Mouse (Mus musculus): ENCODE data around the gene Orai2. TPM values are rescaled to one million over a fixed set of nuclear protein-coding genes. Genes with fewer than 3 reads are reported as not detected.
"Not testable (repeated sequence)": the region's sequence is repeated elsewhere in the genome, so short reads cannot be mapped to it uniquely, and the experiment has no call there.

The Orai2 gene
- polyA plus RNA-seq, 1 experiment from 2014 or later: 6.0 TPM

DNA sequence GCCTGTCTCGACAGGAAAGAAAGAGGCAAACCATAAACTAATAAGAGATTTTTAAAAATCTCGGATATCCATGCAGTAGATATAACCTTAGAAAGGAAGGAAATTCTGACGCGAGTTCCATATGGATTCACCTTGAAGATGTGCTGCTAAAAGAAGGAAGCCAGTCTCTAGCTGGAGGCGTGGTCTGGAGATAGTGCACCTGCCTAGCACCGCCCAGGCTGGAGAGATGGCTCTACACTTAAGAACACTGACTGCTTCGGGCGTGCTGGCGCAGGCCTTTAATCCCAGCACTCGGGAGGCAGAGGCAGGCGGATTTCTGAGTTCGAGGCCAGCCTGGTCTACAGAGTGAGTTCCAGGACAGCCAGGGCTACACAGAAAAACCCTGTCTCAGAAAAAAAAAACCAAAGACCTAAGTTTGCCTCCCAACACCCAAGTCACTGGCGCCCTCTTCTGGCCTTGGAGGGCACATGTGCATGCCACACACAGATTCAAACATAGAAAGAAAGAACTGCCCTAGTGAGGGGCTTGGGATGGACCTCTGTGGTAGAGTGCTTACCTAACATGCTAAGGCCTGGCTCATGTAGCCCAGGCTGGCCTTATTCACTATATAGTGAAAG, 32.7 kb downstream of the Orai2 start:
- Histone ChIP-seq H3K4me2 (ENCODE audit: low read depth, low read length) (no peak overlapping the region), H3K9ac (replicated peaks; ENCODE audit: low read length) (no peak overlapping the region), H3K27ac (replicated peaks; ENCODE audit: low read depth, low read length) (no peak overlapping the region), H3K27me3 (ENCODE audit: control insufficient read depth, insufficient read depth, low read length) (no peaks in the 10 kb centered on the region), H3K9me3 (replicated peaks; ENCODE audit: control insufficient read depth, low read length) (no peaks in the 10 kb centered on the region), H3K4me3 (ENCODE audit: low read depth, low read length) (no peak overlapping the region), H3K36me3 (replicated peaks; ENCODE audit: control insufficient read depth, insufficient read depth, low read depth, low read length) (peaks cover 11% of the 10 kb centered on the region), H3K4me1 (ENCODE audit: control insufficient read depth, insufficient read depth, low read length) (no peaks in the 10 kb centered on the region; the same call in 1 of the 2 replicates)
- ATAC-seq (replicated peaks; ENCODE audit: insufficient number of reproducible peaks, low FRiP score, low TSS enrichment, low read depth): no peak
- 73% methylated on average over 13 of the region's 13 CpGs for WGBS
- peak; percentile 62 for DNase-seq (ENCODE audit: low spot score)

DNA sequence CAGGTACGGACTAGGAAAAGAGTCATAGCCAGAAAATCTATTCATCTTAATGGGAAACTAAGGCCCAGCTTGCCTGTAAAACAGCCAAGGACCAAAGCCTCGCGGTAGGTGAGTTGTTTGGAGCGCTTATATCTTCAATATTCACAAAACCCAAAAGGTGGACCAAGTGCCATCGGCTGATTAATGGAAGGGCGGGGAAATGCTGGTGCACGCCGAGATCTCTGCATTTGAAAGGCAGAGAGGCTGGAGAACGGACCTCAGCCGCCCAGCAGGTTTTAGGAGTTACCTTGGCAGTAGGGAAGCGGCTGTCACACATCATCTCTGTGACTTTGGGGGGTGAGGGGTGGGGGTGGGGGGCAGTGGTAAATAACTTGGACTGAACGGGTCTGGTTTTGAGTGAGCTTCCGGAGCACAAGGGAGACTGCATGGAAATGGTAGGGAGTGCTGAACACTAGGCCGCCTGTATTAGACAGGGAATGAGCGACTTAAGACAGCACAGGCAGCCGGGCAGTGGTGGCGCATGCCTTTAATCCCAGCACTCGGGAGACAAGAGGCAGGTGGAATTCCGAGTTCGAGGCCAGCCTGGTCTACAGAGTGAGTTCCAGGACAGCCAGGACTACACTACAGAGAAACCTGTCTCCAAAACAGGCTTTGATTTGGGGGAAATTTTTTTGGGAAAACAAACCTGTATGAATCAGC, 34.1 kb downstream of the Orai2 start:
- WGBS: 6% methylated on average over 20 of the region's 20 CpGs
- peak; percentile 13 for DNase-seq (ENCODE audit: low spot score)
- H3K4me1 ChIP-seq (ENCODE audit: control insufficient read depth, insufficient read depth, low read length): no peaks in the 10 kb centered on the region; the same call in 1 of the 2 replicates
- H3K27ac ChIP-seq (replicated peaks; ENCODE audit: low read depth, low read length): no peak overlapping the region
- H3K9ac ChIP-seq (replicated peaks; ENCODE audit: low read length): peak overlapping the region; percentile 70
- peaks cover 11% of the 10 kb centered on the region for H3K36me3 ChIP-seq (replicated peaks; ENCODE audit: control insufficient read depth, insufficient read depth, low read depth, low read length)
- no peaks in the 10 kb centered on the region for H3K27me3 ChIP-seq (ENCODE audit: control insufficient read depth, insufficient read depth, low read length)
- ATAC-seq (replicated peaks; ENCODE audit: insufficient number of reproducible peaks, low FRiP score, low TSS enrichment, low read depth): 0 out of 2 replicates have a peak, but pooled peaks have one; percentile 41
- peak overlapping the region; percentile 77 for H3K4me3 ChIP-seq (ENCODE audit: low read depth, low read length)
- H3K9me3 ChIP-seq (replicated peaks; ENCODE audit: control insufficient read depth, low read length): no peaks in the 10 kb centered on the region
- H3K4me2 ChIP-seq (ENCODE audit: low read depth, low read length): peak overlapping the region; percentile 61

DNA sequence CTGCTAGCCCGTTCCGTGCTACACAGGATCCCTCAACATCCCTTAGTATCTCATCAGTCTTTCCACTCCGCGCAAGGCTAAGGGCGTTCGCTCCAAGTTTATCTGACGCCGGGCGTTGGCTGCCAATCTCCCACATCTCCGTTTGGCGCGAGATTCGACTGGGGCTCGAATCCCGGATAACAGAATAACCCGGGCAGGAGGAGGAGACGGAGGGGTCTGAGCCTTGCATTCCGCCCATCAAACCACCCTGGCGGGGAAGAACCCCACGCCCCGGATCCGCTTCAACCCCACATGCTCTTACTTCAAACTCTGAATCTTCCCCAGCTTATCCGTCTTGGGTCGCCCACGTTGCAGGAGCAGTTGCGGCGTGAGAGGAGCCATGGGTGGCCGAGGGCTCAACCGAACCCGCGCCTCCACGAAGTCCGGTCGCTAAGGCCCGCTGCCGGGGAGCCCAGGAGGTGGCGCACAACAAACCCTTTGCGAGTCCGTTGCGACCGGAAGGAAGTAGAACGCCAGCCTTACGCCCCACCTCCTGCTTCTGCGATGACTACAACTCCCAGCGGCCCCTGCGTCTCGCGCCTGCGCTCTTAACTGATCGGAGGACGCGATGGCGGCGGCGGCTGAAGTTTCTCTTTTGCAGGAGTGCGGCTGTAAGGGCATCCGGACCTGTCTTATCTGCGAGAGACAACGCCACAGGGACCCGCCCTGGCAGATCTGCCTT, 34.8 kb downstream of the Orai2 start, which contains the start of the genes Lrwd1 and Alkbh4:
TSS of gene Lrwd1 (minus strand) at position 504 of the 721 bp plus-strand sequence.
TSS of gene Alkbh4 (plus strand) at position 576 of the 721 bp plus-strand sequence.
- WGBS: under 1% methylated on average over 60 of the region's 60 CpGs
- peaks cover 8% of the 10 kb centered on the region for H3K36me3 ChIP-seq (replicated peaks; ENCODE audit: control insufficient read depth, insufficient read depth, low read depth, low read length)

GRCm38 (mm10) chr5:136122165-136122564, 48.3 kb downstream of the Orai2 start:
- WGBS: 82% methylated on average over 10 of the region's 10 CpGs
- H3K36me3 ChIP-seq (replicated peaks; ENCODE audit: control insufficient read depth, insufficient read depth, low read depth, low read length): peaks cover 5% of the 10 kb centered on the region

More for the DNA sequence above, 34.8 kb downstream of the Orai2 start, which contains the start of the genes Lrwd1 and Alkbh4:
- Histone ChIP-seq H3K27ac (replicated peaks; ENCODE audit: low read depth, low read length) (no peak within 1 kb of the TSS), H3K4me1 (ENCODE audit: control insufficient read depth, insufficient read depth, low read length) (no peaks in the 10 kb centered on the region; the same call in 1 of the 2 replicates), H3K27me3 (ENCODE audit: control insufficient read depth, insufficient read depth, low read length) (no peaks in the 10 kb centered on the region), H3K4me3 (ENCODE audit: low read depth, low read length) (peak within 1 kb of the TSS; percentile 77), H3K9ac (replicated peaks; ENCODE audit: low read length) (peak within 1 kb of the TSS; percentile 70), H3K4me2 (ENCODE audit: low read depth, low read length) (peak within 1 kb of the TSS; percentile 61), H3K9me3 (replicated peaks; ENCODE audit: control insufficient read depth, low read length) (no peaks in the 10 kb centered on the region)
- DNase-seq (ENCODE audit: low spot score) (peak; percentile 98), ATAC-seq (replicated peaks; ENCODE audit: insufficient number of reproducible peaks, low FRiP score, low TSS enrichment, low read depth) (peak; percentile 83)

GRCm38 (mm10) chr5:136116784-136117112, 53.8 kb downstream of the Orai2 start:
- Histone ChIP-seq H3K4me1 (ENCODE audit: control insufficient read depth, insufficient read depth, low read length) (0 out of 2 replicates have a peak, but pooled peaks cover 7% of the 10 kb centered on the region), H3K4me2 (ENCODE audit: low read depth, low read length) (peak overlapping the region; percentile 65), H3K27ac (replicated peaks; ENCODE audit: low read depth, low read length) (no peak overlapping the region), H3K36me3 (replicated peaks; ENCODE audit: control insufficient read depth, insufficient read depth, low read depth, low read length) (peaks cover 2% of the 10 kb centered on the region), H3K9me3 (replicated peaks; ENCODE audit: control insufficient read depth, low read length) (no peaks in the 10 kb centered on the region), H3K27me3 (ENCODE audit: control insufficient read depth, insufficient read depth, low read length) (no peaks in the 10 kb centered on the region), H3K9ac (replicated peaks; ENCODE audit: low read length) (peak overlapping the region; percentile 87), H3K4me3 (ENCODE audit: low read depth, low read length) (peak overlapping the region; percentile 93)
- 0% methylated on average over 22 of the region's 22 CpGs for WGBS
- DNase-seq (ENCODE audit: low spot score) (no peak), ATAC-seq (replicated peaks; ENCODE audit: insufficient number of reproducible peaks, low FRiP score, low TSS enrichment, low read depth) (peak; percentile 10; the same call in 1 of the 2 replicates)

More at GRCm38 (mm10) chr5:136122165-136122564, 48.3 kb downstream of the Orai2 start:
- Histone ChIP-seq H3K9me3 (replicated peaks; ENCODE audit: control insufficient read depth, low read length) (no peaks in the 10 kb centered on the region), H3K9ac (replicated peaks; ENCODE audit: low read length) (no peak overlapping the region), H3K4me1 (ENCODE audit: control insufficient read depth, insufficient read depth, low read length) (0 out of 2 replicates have a peak, but pooled peaks cover 4% of the 10 kb centered on the region), H3K27me3 (ENCODE audit: control insufficient read depth, insufficient read depth, low read length) (no peaks in the 10 kb centered on the region), H3K27ac (replicated peaks; ENCODE audit: low read depth, low read length) (no peak overlapping the region), H3K4me2 (ENCODE audit: low read depth, low read length) (no peak overlapping the region), H3K4me3 (ENCODE audit: low read depth, low read length) (no peak overlapping the region)
- ATAC-seq (replicated peaks; ENCODE audit: insufficient number of reproducible peaks, low FRiP score, low TSS enrichment, low read depth) (no peak; the same call in 1 of the 2 replicates), DNase-seq (ENCODE audit: low spot score) (no peak)

DNA sequence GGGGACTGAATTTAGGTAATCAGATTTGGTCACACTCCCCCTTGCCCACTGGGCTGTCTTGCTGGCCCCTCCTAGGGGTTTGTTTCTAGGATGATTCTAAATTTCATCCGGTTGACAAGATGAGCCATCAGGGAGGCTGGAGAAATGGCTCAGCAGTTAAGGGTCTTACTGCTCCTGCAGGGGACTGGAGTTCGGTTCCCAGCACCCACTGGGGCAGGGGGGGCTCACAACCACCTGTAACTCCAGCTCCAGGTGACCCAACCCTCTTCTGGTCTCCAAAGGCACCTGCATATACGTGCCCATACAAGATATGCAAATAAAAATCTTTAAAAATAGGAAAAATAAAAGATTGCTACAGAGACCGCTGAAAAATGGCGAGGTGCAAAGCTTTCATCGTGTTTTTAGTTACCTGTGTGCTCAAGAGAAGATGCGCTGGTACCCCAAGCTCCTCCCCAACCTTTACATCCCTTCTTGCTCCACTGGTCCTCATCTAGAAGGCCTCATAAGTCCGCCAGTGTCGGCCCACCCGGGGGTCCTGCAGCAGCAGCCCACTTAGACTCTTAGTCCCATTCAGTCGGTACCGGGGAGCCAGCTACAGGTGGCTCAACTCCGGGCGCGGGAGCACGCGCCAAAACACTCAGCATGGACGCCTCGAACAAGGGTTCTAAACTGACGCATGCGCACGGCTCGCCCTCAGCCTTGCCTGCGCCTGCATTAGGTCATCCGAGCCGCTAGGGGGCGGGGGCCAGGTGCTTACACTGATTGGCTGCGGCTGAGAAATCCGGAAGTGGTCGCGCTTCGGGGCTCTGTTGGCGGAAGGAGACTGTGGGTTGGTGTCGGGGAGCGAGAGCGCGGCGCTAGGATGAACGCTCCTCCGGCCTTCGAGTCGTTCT, 54.4 kb downstream of the Orai2 start, which contains the start of gene Polr2j:
TSS of gene Polr2j (plus strand) at position 741 of the 893 bp plus-strand sequence.
- ATAC-seq (replicated peaks; ENCODE audit: insufficient number of reproducible peaks, low FRiP score, low TSS enrichment, low read depth): peak; percentile 92
- peaks cover 2% of the 10 kb centered on the region for H3K36me3 ChIP-seq (replicated peaks; ENCODE audit: control insufficient read depth, insufficient read depth, low read depth, low read length)
- no peaks in the 10 kb centered on the region for H3K27me3 ChIP-seq (ENCODE audit: control insufficient read depth, insufficient read depth, low read length)
- peak within 1 kb of the TSS; percentile 87 for H3K9ac ChIP-seq (replicated peaks; ENCODE audit: low read length)
- H3K4me1 ChIP-seq (ENCODE audit: control insufficient read depth, insufficient read depth, low read length): 0 out of 2 replicates have a peak, but pooled peaks cover 7% of the 10 kb centered on the region
- H3K4me2 ChIP-seq (ENCODE audit: low read depth, low read length): peak within 1 kb of the TSS; percentile 84
- WGBS: 3% methylated on average over 42 of the region's 42 CpGs
- H3K4me3 ChIP-seq (ENCODE audit: low read depth, low read length): peak within 1 kb of the TSS; percentile 93
- H3K27ac ChIP-seq (replicated peaks; ENCODE audit: low read depth, low read length): no peak within 1 kb of the TSS
- DNase-seq (ENCODE audit: low spot score): peak; percentile 99
- H3K9me3 ChIP-seq (replicated peaks; ENCODE audit: control insufficient read depth, low read length): no peaks in the 10 kb centered on the region

DNA sequence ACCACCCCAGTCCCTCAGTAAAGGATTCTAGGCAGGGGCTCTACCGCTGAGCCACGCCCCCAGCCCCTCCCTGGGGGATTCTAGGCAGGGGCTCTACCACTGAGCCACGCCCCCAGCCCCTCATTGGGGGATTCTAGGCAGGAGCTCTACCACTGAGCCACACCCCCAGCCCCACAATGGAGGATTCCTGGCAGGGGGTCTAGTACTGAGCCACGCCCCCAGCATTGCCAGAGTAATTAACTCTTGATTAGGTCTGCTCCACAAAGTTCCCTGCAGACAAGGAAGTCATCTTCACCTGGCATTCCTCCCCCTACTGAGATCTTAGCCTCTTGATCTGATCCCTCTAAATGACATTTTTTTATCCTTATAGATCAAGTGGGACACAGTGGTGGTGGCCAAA, 57.0 kb downstream of the Orai2 start:
- WGBS: 35% methylated on average over 3 of the region's 4 CpGs
- not testable (repeated sequence) for H3K4me3 ChIP-seq (ENCODE audit: low read depth, low read length); H3K4me1 ChIP-seq (ENCODE audit: control insufficient read depth, insufficient read depth, low read length); H3K9ac ChIP-seq (replicated peaks; ENCODE audit: low read length); ATAC-seq (replicated peaks; ENCODE audit: insufficient number of reproducible peaks, low FRiP score, low TSS enrichment, low read depth); H3K36me3 ChIP-seq (replicated peaks; ENCODE audit: control insufficient read depth, insufficient read depth, low read depth, low read length); H3K27ac ChIP-seq (replicated peaks; ENCODE audit: low read depth, low read length); DNase-seq (ENCODE audit: low spot score); H3K9me3 ChIP-seq (replicated peaks; ENCODE audit: control insufficient read depth, low read length); H3K27me3 ChIP-seq (ENCODE audit: control insufficient read depth, insufficient read depth, low read length); H3K4me2 ChIP-seq (ENCODE audit: low read depth, low read length)

Measured in embryonic facial prominence, embryonic 11.5 days (tissue).